Mouse (Mus musculus) MEL (cell line): ENCODE data around the gene Nphp4. TPM values are rescaled to one million over a fixed set of nuclear protein-coding genes. Genes with fewer than 3 reads are reported as not detected.

Source experiments
- DNase-seq: peaks from one replicate; pipeline ENCODE4 v3.0.0; 2011; ENCODE audit warnings: low read depth, low spot score
- H3K27ac ChIP-seq: 2 replicates; pipeline ENCODE4 v1.5.1; 2012; ENCODE audit warnings: low read depth, mild to moderate bottlenecking, control low read depth, low read length, moderate library complexity; ENCODE audit not compliant: control insufficient read depth
- H3K27me3 ChIP-seq, 2 experiments: fragments of 150-350 bp in 1 of 2; sonication (generic) in 1 of 2; 2 replicates each; pipeline ENCODE4 v1.6.1; 2012; ENCODE audit warnings: low read length in 2 of 2, mild to moderate bottlenecking in 2 of 2, improper control_type of control experiment in 1 of 2, moderate library complexity in 1 of 2; ENCODE audit not compliant: insufficient read depth in 2 of 2, control insufficient read depth in 1 of 2
- H3K36me3 ChIP-seq, 2 experiments: 2 replicates each; pipeline ENCODE4 v1.6.1; 2012 to 2014; ENCODE audit warnings: low read length in 2 of 2, improper control_type of control experiment in 1 of 2, inconsistent platforms in 1 of 2, mild to moderate bottlenecking in 1 of 2; ENCODE audit not compliant: insufficient read depth in 2 of 2, control insufficient read depth in 1 of 2
- H3K4me1 ChIP-seq, 2 experiments: fragments of 150-350 bp in 1 of 2; sonication (generic) in 1 of 2; 2 replicates each; pipeline ENCODE4 v1.6.1; 2012; ENCODE audit warnings: low read length in 2 of 2, improper control_type of control experiment in 1 of 2, mild to moderate bottlenecking in 1 of 2; ENCODE audit not compliant: insufficient read depth in 2 of 2, control insufficient read depth in 1 of 2
- H3K4me3 ChIP-seq, 2 experiments: fragments of 150-350 bp in 1 of 2; sonication (generic) in 1 of 2; 2 replicates each; pipeline ENCODE4 v1.5.1; 2012; ENCODE audit warnings: low read depth in 2 of 2, low read length in 2 of 2, mild to moderate bottlenecking in 2 of 2, moderate library complexity in 2 of 2, control low read depth in 1 of 2, improper control_type of control experiment in 1 of 2; ENCODE audit not compliant: control insufficient read depth in 1 of 2, insufficient read depth in 1 of 2
- H3K79me2 ChIP-seq: 2 replicates; pipeline ENCODE4 v1.6.1; 2012; ENCODE audit warnings: mild to moderate bottlenecking, low read length, moderate library complexity; ENCODE audit not compliant: control insufficient read depth, poor library complexity, insufficient read depth
- H3K9ac ChIP-seq: 2 replicates; pipeline ENCODE4 v1.6.1; 2012; ENCODE audit warnings: low read depth, mild to moderate bottlenecking, control low read depth, low read length, moderate library complexity; ENCODE audit not compliant: control insufficient read depth, poor library complexity, severe bottlenecking
- H3K9me3 ChIP-seq: fragments of 150-350 bp; sonication (generic); replicated peaks from 2 replicates; pipeline ENCODE4 v1.6.1; 2012; ENCODE audit warnings: mild to moderate bottlenecking, low read length, improper control_type of control experiment, moderate library complexity; ENCODE audit not compliant: insufficient read depth
- BHLHE40 ChIP-seq: IDR thresholded peaks from 2 replicates; pipeline ENCODE4 v1.6.1; 2012; ENCODE audit warnings: low read depth, mild to moderate bottlenecking, inconsistent platforms, low read length, improper control_type of control experiment, borderline replicate concordance
- CTCF ChIP-seq, 3 experiments: IDR thresholded peaks in 2 of 3; conservative IDR thresholded peaks in 1 of 3; 2 replicates each; pipeline ENCODE4 v1.5.1; 2011 to 2012; ENCODE audit warnings: low read length in 3 of 3, low read depth in 2 of 3, mild to moderate bottlenecking in 2 of 3, improper control_type of control experiment in 1 of 3, inconsistent platforms in 1 of 3, mixed read lengths in 1 of 3, moderate library complexity in 1 of 3; ENCODE audit not compliant: control insufficient read depth in 1 of 3, insufficient read depth in 1 of 3, poor library complexity in 1 of 3, severe bottlenecking in 1 of 3
- E2F4 ChIP-seq: IDR thresholded peaks from 2 replicates; pipeline ENCODE4 v1.6.1; 2011; ENCODE audit warnings: low read depth, low read length, improper control_type of control experiment, borderline replicate concordance
- HCFC1 ChIP-seq: IDR thresholded peaks from 2 replicates; pipeline ENCODE4 v1.6.1; 2012; ENCODE audit warnings: low read depth, mild to moderate bottlenecking, inconsistent platforms, low read length, improper control_type of control experiment, moderate library complexity
- JUND ChIP-seq: IDR thresholded peaks from 2 replicates; pipeline ENCODE4 v1.6.1; 2011; ENCODE audit warnings: low read depth, mild to moderate bottlenecking, improper control_type of control experiment, low read length
- KAT2A ChIP-seq: conservative IDR thresholded peaks from 2 replicates; pipeline ENCODE4 v1.6.1; 2012; ENCODE audit warnings: low read depth, low read length, improper control_type of control experiment, inconsistent platforms
- MAFK ChIP-seq: IDR thresholded peaks from 2 replicates; pipeline ENCODE4 v1.6.1; 2011; ENCODE audit warnings: low read depth, mild to moderate bottlenecking, low read length, improper control_type of control experiment, borderline replicate concordance
- MAX ChIP-seq: IDR thresholded peaks from 2 replicates; pipeline ENCODE4 v1.6.1; 2011; ENCODE audit warnings: low read length, improper control_type of control experiment
- MAZ ChIP-seq: IDR thresholded peaks from 2 replicates; pipeline ENCODE4 v1.6.1; 2012; ENCODE audit warnings: low read depth, mild to moderate bottlenecking, inconsistent platforms, low read length, improper control_type of control experiment
- MEF2A ChIP-seq: IDR thresholded peaks from 2 replicates; pipeline ENCODE4 v1.6.1; 2014; ENCODE audit warnings: low read depth, mild to moderate bottlenecking, inconsistent platforms, low read length, improper control_type of control experiment; ENCODE audit not compliant: poor library complexity, insufficient replicate concordance, severe bottlenecking; ENCODE audit errors: extremely low read depth
- MXI1 ChIP-seq: IDR thresholded peaks from 2 replicates; pipeline ENCODE4 v1.6.1; 2011; ENCODE audit warnings: mild to moderate bottlenecking, low read depth, low read length, improper control_type of control experiment
- NRF1 ChIP-seq: IDR thresholded peaks from 2 replicates; pipeline ENCODE4 v1.6.1; 2014; ENCODE audit warnings: low read depth, mild to moderate bottlenecking, inconsistent platforms, low read length, improper control_type of control experiment, moderate library complexity; ENCODE audit not compliant: poor library complexity, insufficient read depth, severe bottlenecking
- POLR2AphosphoS5 ChIP-seq: IDR thresholded peaks from 2 replicates; pipeline ENCODE4 v1.6.1; 2012; ENCODE audit warnings: low read depth, borderline replicate concordance, mild to moderate bottlenecking, inconsistent platforms, low read length, moderate library complexity, mixed read lengths
- RAD21 ChIP-seq: IDR thresholded peaks from 2 replicates; pipeline ENCODE4 v1.6.1; 2011; ENCODE audit warnings: mild to moderate bottlenecking, low read depth, low read length, improper control_type of control experiment
- RCOR1 ChIP-seq: IDR thresholded peaks from 2 replicates; pipeline ENCODE4 v1.6.1; 2012; ENCODE audit warnings: low read depth, mild to moderate bottlenecking, inconsistent platforms, low read length, improper control_type of control experiment
- SMC3 ChIP-seq: IDR thresholded peaks from 2 replicates; pipeline ENCODE4 v1.6.1; 2011; ENCODE audit warnings: low read depth, low read length, improper control_type of control experiment
- TAL1 ChIP-seq: IDR thresholded peaks from 2 replicates; pipeline ENCODE4 v1.6.1; 2012; ENCODE audit warnings: mild to moderate bottlenecking, inconsistent platforms, low read length, moderate library complexity, mixed read lengths
- USF2 ChIP-seq, 2 experiments: IDR thresholded peaks; 2 replicates each; pipeline ENCODE4 v1.6.1; 2011 to 2012; ENCODE audit warnings: improper control_type of control experiment in 2 of 2, low read length in 2 of 2, borderline replicate concordance in 1 of 2, inconsistent platforms in 1 of 2, low read depth in 1 of 2, mild to moderate bottlenecking in 1 of 2; ENCODE audit not compliant: insufficient read depth in 1 of 2
- ZC3H11A ChIP-seq: IDR thresholded peaks from 2 replicates; pipeline ENCODE4 v1.6.1; 2012; ENCODE audit warnings: low read depth, mild to moderate bottlenecking, inconsistent platforms, low read length, improper control_type of control experiment
- ZMIZ1 ChIP-seq: IDR thresholded peaks from 2 replicates; pipeline ENCODE4 v1.6.1; 2012; ENCODE audit warnings: low read depth, mild to moderate bottlenecking, inconsistent platforms, low read length, improper control_type of control experiment, moderate library complexity
- polyA plus RNA-seq, 2 experiments: library from polyadenylated mRNA; stranded (reverse) in 1 of 2; unstranded in 1 of 2; fragments of >175 nt in 1 of 2; fragments of >200 nt in 1 of 2; gene quantifications; 2 replicates each; pipeline versions ENCODE4 v1.2.1 to v1.2.4; 2012; ENCODE audit warnings: low replicate concordance in 2 of 2, low read depth in 1 of 2; ENCODE audit not compliant: insufficient read length in 2 of 2, insufficient read depth in 1 of 2, missing spikeins in 1 of 2
- total RNA-seq: library from RNA; depleted of rRNA; stranded (reverse); fragments of 300-350 nt; gene quantifications from 2 replicates; pipeline ENCODE4 v1.2.3, GENCODE M21; 2012

Gene Nphp4
- total and polyA plus RNA-seq, 3 experiments: not detected

DNA sequence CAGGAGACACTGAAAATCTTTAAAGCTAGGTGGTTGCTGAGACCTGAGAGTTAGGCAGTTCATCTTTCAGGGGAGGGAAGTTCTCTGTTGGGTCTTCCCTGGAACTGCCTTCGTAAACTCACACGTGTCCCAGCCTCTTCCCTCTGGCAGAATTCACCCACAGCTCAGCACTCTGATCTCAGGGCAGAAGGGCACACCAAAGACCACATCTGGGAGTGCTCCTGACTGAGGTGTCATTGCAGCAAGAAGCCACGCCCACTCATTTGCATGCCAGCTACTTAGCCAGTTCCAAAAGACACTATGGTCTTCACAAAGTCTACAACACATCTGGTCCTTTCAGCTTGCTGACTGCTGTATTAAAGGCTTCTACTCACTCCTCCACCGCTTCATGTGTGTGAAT lies 109.7 kb downstream of the Nphp4 start:
- H3K27ac ChIP-seq: no peak overlapping the region
- H3K4me3 ChIP-seq: no peak overlapping the region
- TF ChIP-seq MXI1 (no peak), MAZ (no peak), MAX (no peak), USF2 (IDR thresholded peaks at IDR 0.05; ENCODE audit: borderline replicate concordance in 1 of 2, insufficient read depth in 1 of 2, low read depth in 1 of 2, low read length in 2 of 2) (no peak), KAT2A (no peak), BHLHE40 (no peak), POLR2AphosphoS5 (no peak), HCFC1 (no peak), ZC3H11A (no peak), RAD21 (no peak), JUND (no peak), MEF2A (no peak), NRF1 (no peak), TAL1 (no peak), ZMIZ1 (no peak), E2F4 (no peak), MAFK (no peak), CTCF (IDR thresholded peaks at IDR 0.05 in 2 of 3, conservative IDR thresholded peaks at IDR 0.05 in 1 of 3; ENCODE audit: control insufficient read depth in 1 of 3, insufficient read depth in 1 of 3, low read depth in 2 of 3, low read length in 3 of 3, poor library complexity in 1 of 3, severe bottlenecking in 1 of 3) (no peak)
- H3K4me1 ChIP-seq: no peaks in the 10 kb centered on the region
- H3K79me2 ChIP-seq: no peaks in the 10 kb centered on the region
- no peaks in the 10 kb centered on the region for H3K9me3 ChIP-seq
- H3K27me3 ChIP-seq: no peaks in the 10 kb centered on the region
- DNase-seq: no peak
- H3K36me3 ChIP-seq: no peaks in the 10 kb centered on the region
- no peak overlapping the region for H3K9ac ChIP-seq

DNA sequence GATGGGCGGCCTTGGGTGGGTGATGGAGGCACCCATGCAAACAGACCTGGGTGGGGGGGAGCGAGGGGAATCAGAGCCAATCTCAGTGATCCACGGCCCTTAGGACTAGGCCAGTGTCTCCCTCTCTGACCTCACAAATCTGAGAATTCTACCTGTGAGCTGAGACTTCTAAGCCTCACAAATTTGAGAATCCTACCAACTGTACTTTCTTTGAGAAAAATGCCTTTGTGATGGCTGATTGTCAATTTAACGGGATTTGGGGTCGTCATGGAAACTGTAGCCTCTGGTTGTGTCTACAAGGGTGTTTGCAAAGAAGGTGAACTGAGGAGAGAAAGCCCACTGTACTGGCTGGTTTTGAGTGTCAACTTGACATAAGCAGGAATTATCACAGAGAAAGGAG lies 127.8 kb downstream of the Nphp4 start:
- no peak overlapping the region for H3K9ac ChIP-seq
- no peaks in the 10 kb centered on the region for H3K79me2 ChIP-seq
- TF ChIP-seq RCOR1 (no peak), CTCF (IDR thresholded peaks at IDR 0.05 in 2 of 3, conservative IDR thresholded peaks at IDR 0.05 in 1 of 3; ENCODE audit: control insufficient read depth in 1 of 3, insufficient read depth in 1 of 3, low read depth in 2 of 3, low read length in 3 of 3, poor library complexity in 1 of 3, severe bottlenecking in 1 of 3) (no peak), SMC3 (no peak)
- DNase-seq: no peak
- no peaks in the 10 kb centered on the region for H3K9me3 ChIP-seq
- no peak overlapping the region for H3K27ac ChIP-seq
- no peaks in the 10 kb centered on the region for H3K36me3 ChIP-seq
- no peaks in the 10 kb centered on the region for H3K27me3 ChIP-seq
- H3K4me1 ChIP-seq: no peaks in the 10 kb centered on the region
- no peak overlapping the region for H3K4me3 ChIP-seq
